Mouse (Mus musculus) MEL (cell line): ENCODE data around the gene Unc5cl.

Source experiments
- HCFC1 ChIP-seq: IDR thresholded peaks from 2 replicates; pipeline ENCODE4 v1.6.1; 2012; ENCODE audit warnings: low read depth, mild to moderate bottlenecking, inconsistent platforms, low read length, improper control_type of control experiment, moderate library complexity
- POLR2A ChIP-seq, 2 experiments: IDR thresholded peaks; 2 replicates each; pipeline ENCODE4 v1.6.1; 2011 to 2012; ENCODE audit warnings: low read length in 2 of 2, mild to moderate bottlenecking in 2 of 2, control low read depth in 1 of 2, improper control_type of control experiment in 1 of 2, low read depth in 1 of 2, moderate library complexity in 1 of 2; ENCODE audit not compliant: control insufficient read depth in 1 of 2, insufficient read depth in 1 of 2, poor library complexity in 1 of 2
- UBTF ChIP-seq: IDR thresholded peaks from 2 replicates; pipeline ENCODE4 v1.6.1; 2012; ENCODE audit warnings: low read depth, mild to moderate bottlenecking, inconsistent platforms, low read length, improper control_type of control experiment, moderate library complexity, borderline replicate concordance; ENCODE audit not compliant: insufficient read depth
- ZNF384 ChIP-seq: IDR thresholded peaks from 2 replicates; pipeline ENCODE4 v1.6.1; 2012; ENCODE audit warnings: low read depth, mild to moderate bottlenecking, inconsistent platforms, low read length, improper control_type of control experiment

DNA sequence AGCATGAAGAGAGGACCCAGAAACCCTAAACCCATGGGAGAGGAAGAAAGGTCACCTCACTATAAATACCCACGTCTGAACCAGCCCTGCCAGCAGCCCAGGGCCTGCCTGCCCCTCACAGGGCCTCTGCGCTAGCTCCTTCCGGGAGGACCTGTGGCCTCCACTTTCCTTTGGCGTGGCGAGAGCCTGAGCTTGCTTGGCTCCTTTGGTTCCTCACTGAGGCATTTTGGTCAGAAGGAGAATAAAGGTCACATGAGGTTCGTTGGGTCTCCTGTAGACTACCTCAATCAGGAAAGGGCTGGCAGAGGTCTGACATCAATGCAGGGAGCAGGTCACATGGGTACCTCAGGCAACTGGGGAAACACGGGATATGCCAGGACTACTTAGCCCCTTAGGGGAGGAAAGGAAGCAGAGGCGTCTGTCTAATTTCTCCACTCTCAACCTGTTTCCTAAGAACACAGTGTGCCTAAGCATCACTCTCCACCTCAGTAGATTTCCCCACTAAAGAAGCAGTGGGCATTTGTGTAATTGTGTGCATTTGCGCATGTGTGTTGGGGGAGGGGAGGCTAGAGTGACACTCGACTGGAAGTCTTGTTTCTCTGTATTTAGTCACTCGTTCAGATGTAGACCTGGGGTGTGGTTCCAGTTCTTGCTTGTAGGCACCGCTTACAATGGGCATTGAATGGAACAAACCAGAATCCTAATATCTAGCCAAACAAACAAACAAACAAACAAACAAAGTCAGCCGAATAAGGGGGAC lies 27.5 kb upstream of the Unc5cl start:
- TF ChIP-seq POLR2A (IDR thresholded peaks at IDR 0.05; ENCODE audit: control insufficient read depth in 1 of 2, insufficient read depth in 1 of 2, low read depth in 1 of 2, low read length in 2 of 2, poor library complexity in 1 of 2) (no peak), UBTF (no peak), ZNF384 (no peak), HCFC1 (no peak)
